Mouse (Mus musculus) MEL (cell line): ENCODE results near the gene Slco2a1. TPM values are rescaled to one million over a fixed set of nuclear protein-coding genes. Genes with fewer than 3 reads are reported as not detected.
"Not testable (repeated sequence)": the region's sequence is repeated elsewhere in the genome, so short reads cannot be mapped to it uniquely, and the experiment has no call there.

ENCODE experiments used
- DNase-seq: peaks from one replicate; pipeline ENCODE4 v3.0.0; 2011; ENCODE audit warnings: low read depth, low spot score
- H3K27ac ChIP-seq: 2 replicates; pipeline ENCODE4 v1.5.1; 2012; ENCODE audit warnings: low read depth, mild to moderate bottlenecking, control low read depth, low read length, moderate library complexity; ENCODE audit not compliant: control insufficient read depth
- H3K27me3 ChIP-seq, 2 experiments: fragments of 150-350 bp in 1 of 2; sonication (generic) in 1 of 2; 2 replicates each; pipeline ENCODE4 v1.6.1; 2012; ENCODE audit warnings: low read length in 2 of 2, mild to moderate bottlenecking in 2 of 2, improper control_type of control experiment in 1 of 2, moderate library complexity in 1 of 2; ENCODE audit not compliant: insufficient read depth in 2 of 2, control insufficient read depth in 1 of 2
- H3K36me3 ChIP-seq, 2 experiments: 2 replicates each; pipeline ENCODE4 v1.6.1; 2012 to 2014; ENCODE audit warnings: low read length in 2 of 2, improper control_type of control experiment in 1 of 2, inconsistent platforms in 1 of 2, mild to moderate bottlenecking in 1 of 2; ENCODE audit not compliant: insufficient read depth in 2 of 2, control insufficient read depth in 1 of 2
- H3K4me1 ChIP-seq, 2 experiments: fragments of 150-350 bp in 1 of 2; sonication (generic) in 1 of 2; 2 replicates each; pipeline ENCODE4 v1.6.1; 2012; ENCODE audit warnings: low read length in 2 of 2, improper control_type of control experiment in 1 of 2, mild to moderate bottlenecking in 1 of 2; ENCODE audit not compliant: insufficient read depth in 2 of 2, control insufficient read depth in 1 of 2
- H3K4me3 ChIP-seq, 2 experiments: fragments of 150-350 bp in 1 of 2; sonication (generic) in 1 of 2; 2 replicates each; pipeline ENCODE4 v1.5.1; 2012; ENCODE audit warnings: low read depth in 2 of 2, low read length in 2 of 2, mild to moderate bottlenecking in 2 of 2, moderate library complexity in 2 of 2, control low read depth in 1 of 2, improper control_type of control experiment in 1 of 2; ENCODE audit not compliant: control insufficient read depth in 1 of 2, insufficient read depth in 1 of 2
- H3K79me2 ChIP-seq: 2 replicates; pipeline ENCODE4 v1.6.1; 2012; ENCODE audit warnings: mild to moderate bottlenecking, low read length, moderate library complexity; ENCODE audit not compliant: control insufficient read depth, poor library complexity, insufficient read depth
- H3K9ac ChIP-seq: 2 replicates; pipeline ENCODE4 v1.6.1; 2012; ENCODE audit warnings: low read depth, mild to moderate bottlenecking, control low read depth, low read length, moderate library complexity; ENCODE audit not compliant: control insufficient read depth, poor library complexity, severe bottlenecking
- H3K9me3 ChIP-seq: fragments of 150-350 bp; sonication (generic); replicated peaks from 2 replicates; pipeline ENCODE4 v1.6.1; 2012; ENCODE audit warnings: mild to moderate bottlenecking, low read length, improper control_type of control experiment, moderate library complexity; ENCODE audit not compliant: insufficient read depth
- BHLHE40 ChIP-seq: IDR thresholded peaks from 2 replicates; pipeline ENCODE4 v1.6.1; 2012; ENCODE audit warnings: low read depth, mild to moderate bottlenecking, inconsistent platforms, low read length, improper control_type of control experiment, borderline replicate concordance
- CHD2 ChIP-seq: IDR thresholded peaks from 2 replicates; pipeline ENCODE4 v1.6.1; 2011; ENCODE audit warnings: low read length, improper control_type of control experiment
- CTCF ChIP-seq, 3 experiments: IDR thresholded peaks in 2 of 3; conservative IDR thresholded peaks in 1 of 3; 2 replicates each; pipeline ENCODE4 v1.5.1; 2011 to 2012; ENCODE audit warnings: low read length in 3 of 3, low read depth in 2 of 3, mild to moderate bottlenecking in 2 of 3, improper control_type of control experiment in 1 of 3, inconsistent platforms in 1 of 3, mixed read lengths in 1 of 3, moderate library complexity in 1 of 3; ENCODE audit not compliant: control insufficient read depth in 1 of 3, insufficient read depth in 1 of 3, poor library complexity in 1 of 3, severe bottlenecking in 1 of 3
- E2F4 ChIP-seq: IDR thresholded peaks from 2 replicates; pipeline ENCODE4 v1.6.1; 2011; ENCODE audit warnings: low read depth, low read length, improper control_type of control experiment, borderline replicate concordance
- ELF1 ChIP-seq: IDR thresholded peaks from 2 replicates; pipeline ENCODE4 v1.6.1; 2014; ENCODE audit warnings: low read depth, mild to moderate bottlenecking, inconsistent platforms, low read length, improper control_type of control experiment, moderate library complexity
- GABPA ChIP-seq: IDR thresholded peaks from 2 replicates; pipeline ENCODE4 v1.6.1; 2012; ENCODE audit warnings: low read depth, mild to moderate bottlenecking, inconsistent platforms, low read length, improper control_type of control experiment, moderate library complexity
- GATA1 ChIP-seq: IDR thresholded peaks from 2 replicates; pipeline ENCODE4 v1.6.1; 2011; ENCODE audit warnings: low read depth, low read length, improper control_type of control experiment
- HCFC1 ChIP-seq: IDR thresholded peaks from 2 replicates; pipeline ENCODE4 v1.6.1; 2012; ENCODE audit warnings: low read depth, mild to moderate bottlenecking, inconsistent platforms, low read length, improper control_type of control experiment, moderate library complexity
- JUND ChIP-seq: IDR thresholded peaks from 2 replicates; pipeline ENCODE4 v1.6.1; 2011; ENCODE audit warnings: low read depth, mild to moderate bottlenecking, improper control_type of control experiment, low read length
- MXI1 ChIP-seq: IDR thresholded peaks from 2 replicates; pipeline ENCODE4 v1.6.1; 2011; ENCODE audit warnings: mild to moderate bottlenecking, low read depth, low read length, improper control_type of control experiment
- POLR2AphosphoS2 ChIP-seq: IDR thresholded peaks from 2 replicates; pipeline ENCODE4 v1.6.1; 2011; ENCODE audit warnings: low read length, improper control_type of control experiment
- RAD21 ChIP-seq: IDR thresholded peaks from 2 replicates; pipeline ENCODE4 v1.6.1; 2011; ENCODE audit warnings: mild to moderate bottlenecking, low read depth, low read length, improper control_type of control experiment
- SIN3A ChIP-seq: IDR thresholded peaks from 2 replicates; pipeline ENCODE4 v1.6.1; 2012; ENCODE audit warnings: low read length, improper control_type of control experiment, inconsistent platforms
- SMC3 ChIP-seq: IDR thresholded peaks from 2 replicates; pipeline ENCODE4 v1.6.1; 2011; ENCODE audit warnings: low read depth, low read length, improper control_type of control experiment
- TAL1 ChIP-seq: IDR thresholded peaks from 2 replicates; pipeline ENCODE4 v1.6.1; 2012; ENCODE audit warnings: mild to moderate bottlenecking, inconsistent platforms, low read length, moderate library complexity, mixed read lengths
- TCF12 ChIP-seq: IDR thresholded peaks from 2 replicates; pipeline ENCODE4 v1.6.1; 2014; ENCODE audit warnings: low read depth, mild to moderate bottlenecking, inconsistent platforms, low read length, improper control_type of control experiment, moderate library complexity
- UBTF ChIP-seq: IDR thresholded peaks from 2 replicates; pipeline ENCODE4 v1.6.1; 2012; ENCODE audit warnings: low read depth, mild to moderate bottlenecking, inconsistent platforms, low read length, improper control_type of control experiment, moderate library complexity, borderline replicate concordance; ENCODE audit not compliant: insufficient read depth
- USF2 ChIP-seq, 2 experiments: IDR thresholded peaks; 2 replicates each; pipeline ENCODE4 v1.6.1; 2011 to 2012; ENCODE audit warnings: improper control_type of control experiment in 2 of 2, low read length in 2 of 2, borderline replicate concordance in 1 of 2, inconsistent platforms in 1 of 2, low read depth in 1 of 2, mild to moderate bottlenecking in 1 of 2; ENCODE audit not compliant: insufficient read depth in 1 of 2
- ZC3H11A ChIP-seq: IDR thresholded peaks from 2 replicates; pipeline ENCODE4 v1.6.1; 2012; ENCODE audit warnings: low read depth, mild to moderate bottlenecking, inconsistent platforms, low read length, improper control_type of control experiment
- polyA plus RNA-seq, 2 experiments: library from polyadenylated mRNA; stranded (reverse) in 1 of 2; unstranded in 1 of 2; fragments of >175 nt in 1 of 2; fragments of >200 nt in 1 of 2; gene quantifications; 2 replicates each; pipeline versions ENCODE4 v1.2.1 to v1.2.4; 2012; ENCODE audit warnings: low replicate concordance in 2 of 2, low read depth in 1 of 2; ENCODE audit not compliant: insufficient read length in 2 of 2, insufficient read depth in 1 of 2, missing spikeins in 1 of 2
- total RNA-seq: library from RNA; depleted of rRNA; stranded (reverse); fragments of 300-350 nt; gene quantifications from 2 replicates; pipeline ENCODE4 v1.2.3, GENCODE M21; 2012

The Slco2a1 gene
- total and polyA plus RNA-seq, 3 experiments = 0.01 TPM; not detected in 2

DNA sequence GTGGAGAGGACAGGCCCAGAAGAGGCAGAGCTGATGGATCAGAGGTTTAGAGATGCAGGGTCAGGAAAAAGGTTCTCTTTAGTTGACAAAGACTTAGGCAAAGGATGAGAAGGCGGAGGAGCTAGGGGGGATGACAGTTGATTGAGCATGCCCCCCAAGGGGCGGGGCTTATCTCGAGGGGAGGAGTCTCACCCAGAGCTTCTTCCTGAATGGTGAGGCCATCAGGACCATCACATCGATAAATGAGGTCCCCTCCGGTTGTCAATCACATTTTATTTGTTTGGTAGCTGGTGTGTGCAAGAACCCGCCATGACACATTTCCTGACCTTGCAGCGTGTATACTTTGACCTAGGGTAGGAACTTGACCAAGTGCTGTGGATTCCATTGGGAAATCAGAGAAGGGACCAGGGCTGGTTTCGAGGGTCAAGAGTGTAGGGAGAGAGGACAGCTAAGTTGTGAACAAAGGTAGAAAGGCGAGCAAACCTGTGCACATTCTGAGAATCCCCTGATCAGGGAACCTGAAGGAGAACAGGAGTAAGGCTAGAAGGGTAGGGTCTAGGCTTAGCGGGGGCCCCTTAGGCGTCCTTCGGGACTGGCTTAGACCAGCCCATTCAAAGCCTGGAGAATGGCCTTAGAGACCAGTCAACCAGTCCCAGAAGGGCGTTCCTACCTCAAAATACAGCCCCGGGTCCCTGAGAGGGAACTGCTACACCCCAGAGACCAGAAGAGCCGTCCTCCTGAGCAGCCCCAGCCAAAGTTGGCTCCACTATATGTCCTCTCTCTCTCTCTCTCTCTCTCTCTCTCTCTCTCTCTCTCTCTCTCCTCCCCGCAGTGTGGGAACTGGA, 102.7 kb downstream of the Slco2a1 start:
- no peak for TF ChIP-seq HCFC1
- TF ChIP-seq JUND = no peak

GRCm38 (mm10) chr9:103092248-103092647, 103.7 kb downstream of the Slco2a1 start:
- no peak for DNase-seq

More for the DNA sequence above, 102.7 kb downstream of the Slco2a1 start:
- Histone ChIP-seq H3K79me2 (no peaks in the 10 kb centered on the region), H3K36me3 (no peaks in the 10 kb centered on the region), H3K4me3 (no peak overlapping the region), H3K27ac (no peak overlapping the region), H3K27me3 (no peaks in the 10 kb centered on the region), H3K4me1 (no peaks in the 10 kb centered on the region), H3K9me3 (no peaks in the 10 kb centered on the region), H3K9ac (no peak overlapping the region)
- no peak for DNase-seq

DNA sequence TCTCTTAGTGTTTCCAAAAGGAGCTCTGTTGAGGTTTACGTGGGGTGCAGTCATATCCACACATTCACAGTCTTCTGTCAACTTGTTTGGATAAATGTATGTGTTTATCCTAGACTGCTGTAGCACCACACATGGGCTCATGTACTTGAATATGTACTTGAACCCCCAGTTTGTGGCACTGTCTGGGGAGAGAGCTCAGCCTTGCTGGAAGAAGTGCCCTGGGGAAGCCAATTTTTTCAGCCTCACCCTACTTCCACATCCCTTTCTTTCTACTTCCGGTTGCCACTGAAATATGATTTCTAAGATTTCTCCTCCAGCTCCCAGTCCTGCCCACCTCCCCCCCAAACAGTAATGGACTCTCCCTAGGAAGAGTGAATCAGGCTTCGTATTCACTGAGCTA, 105.2 kb downstream of the Slco2a1 start:
- TF ChIP-seq GABPA (no peak), SIN3A (no peak), TCF12 (no peak), CHD2 (no peak), SMC3 (no peak), RAD21 (no peak), TAL1 (no peak), POLR2AphosphoS2 (no peak), ELF1 (no peak), UBTF (no peak), HCFC1 (no peak), GATA1 (no peak), USF2 (IDR thresholded peaks at IDR 0.05; ENCODE audit: borderline replicate concordance in 1 of 2, insufficient read depth in 1 of 2, low read depth in 1 of 2, low read length in 2 of 2) (no peak), MXI1 (no peak)
- H3K9ac ChIP-seq = no peak overlapping the region
- H3K79me2 ChIP-seq = no peaks in the 10 kb centered on the region
- no peak overlapping the region for H3K27ac ChIP-seq
- no peak overlapping the region for H3K4me3 ChIP-seq
- DNase-seq = no peak
- H3K27me3 ChIP-seq = no peaks in the 10 kb centered on the region
- no peaks in the 10 kb centered on the region for H3K4me1 ChIP-seq
- H3K9me3 ChIP-seq = no peaks in the 10 kb centered on the region
- no peaks in the 10 kb centered on the region for H3K36me3 ChIP-seq

More at GRCm38 (mm10) chr9:103092248-103092647, 103.7 kb downstream of the Slco2a1 start:
- no peaks in the 10 kb centered on the region for H3K36me3 ChIP-seq
- H3K27me3 ChIP-seq = no peaks in the 10 kb centered on the region
- H3K79me2 ChIP-seq = no peaks in the 10 kb centered on the region
- H3K4me1 ChIP-seq = no peaks in the 10 kb centered on the region
- H3K27ac ChIP-seq = no peak overlapping the region
- no peaks in the 10 kb centered on the region for H3K9me3 ChIP-seq
- TF ChIP-seq HCFC1 (no peak), BHLHE40 (no peak), ZC3H11A (no peak), CTCF (IDR thresholded peaks at IDR 0.05 in 2 of 3, conservative IDR thresholded peaks at IDR 0.05 in 1 of 3; ENCODE audit: control insufficient read depth in 1 of 3, insufficient read depth in 1 of 3, low read depth in 2 of 3, low read length in 3 of 3, poor library complexity in 1 of 3, severe bottlenecking in 1 of 3) (peak in 1 of 3 experiments; percentile 27; a peak in 2 of 6 replicates), POLR2AphosphoS2 (no peak), USF2 (IDR thresholded peaks at IDR 0.05; ENCODE audit: borderline replicate concordance in 1 of 2, insufficient read depth in 1 of 2, low read depth in 1 of 2, low read length in 2 of 2) (no peak), E2F4 (no peak), RAD21 (no peak)
- no peak overlapping the region for H3K4me3 ChIP-seq
- no peak overlapping the region for H3K9ac ChIP-seq

GRCm38 (mm10) chr9:103108341-103108798, 119.9 kb downstream of the Slco2a1 start:
- H3K9ac ChIP-seq, H3K36me3 ChIP-seq, H3K27me3 ChIP-seq, H3K9me3 ChIP-seq, DNase-seq, H3K79me2 ChIP-seq, H3K27ac ChIP-seq, H3K4me1 ChIP-seq, H3K4me3 ChIP-seq: not testable (repeated sequence)
